Mouse (Mus musculus) CD4-positive helper T cell, adult 2 months (primary cell): ENCODE data around the gene Bmf.

Experiments used
- DNase-seq: peaks from one replicate; pipeline ENCODE4 v3.0.0-alpha.2; 2012; ENCODE audit warnings: low read depth, missing footprints, low spot score

Bmf gene

GRCm38 (mm10) chr2:118512418-118513377 is 36.8 kb downstream of the Bmf start:
- DNase-seq = no peak

DNA sequence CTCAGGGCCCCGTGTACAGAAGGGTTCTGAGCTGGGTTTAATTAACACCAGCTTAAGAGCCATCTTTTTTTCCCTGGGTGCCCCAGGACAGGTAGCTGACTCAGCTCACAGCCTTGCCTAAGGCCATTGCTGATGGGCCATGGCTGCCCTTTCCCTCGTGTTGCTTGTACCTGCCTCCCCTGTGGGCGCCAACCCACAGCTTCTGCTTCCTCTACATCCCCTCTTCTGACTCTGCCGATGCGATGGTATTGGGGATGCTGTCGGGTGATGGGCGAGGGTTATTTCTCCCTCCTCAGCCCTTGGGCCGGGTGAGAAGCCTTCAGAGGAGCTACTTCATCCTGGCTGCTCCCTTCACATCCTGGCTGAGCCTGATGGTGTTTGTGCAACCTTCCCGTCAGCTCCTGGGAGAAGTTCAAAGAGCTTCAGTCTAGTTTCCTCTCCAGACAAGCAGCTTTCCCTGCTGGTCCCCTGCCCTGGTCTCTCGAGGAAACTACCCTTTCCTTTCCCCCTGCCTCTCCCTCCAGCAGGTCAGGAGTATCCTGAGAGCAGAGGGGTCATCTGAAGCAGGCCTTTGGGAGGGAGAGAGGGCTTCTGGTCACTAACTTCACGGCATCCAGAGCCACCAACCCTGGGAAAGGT is 37.6 kb downstream of the Bmf start:
- DNase-seq = no peak

DNA sequence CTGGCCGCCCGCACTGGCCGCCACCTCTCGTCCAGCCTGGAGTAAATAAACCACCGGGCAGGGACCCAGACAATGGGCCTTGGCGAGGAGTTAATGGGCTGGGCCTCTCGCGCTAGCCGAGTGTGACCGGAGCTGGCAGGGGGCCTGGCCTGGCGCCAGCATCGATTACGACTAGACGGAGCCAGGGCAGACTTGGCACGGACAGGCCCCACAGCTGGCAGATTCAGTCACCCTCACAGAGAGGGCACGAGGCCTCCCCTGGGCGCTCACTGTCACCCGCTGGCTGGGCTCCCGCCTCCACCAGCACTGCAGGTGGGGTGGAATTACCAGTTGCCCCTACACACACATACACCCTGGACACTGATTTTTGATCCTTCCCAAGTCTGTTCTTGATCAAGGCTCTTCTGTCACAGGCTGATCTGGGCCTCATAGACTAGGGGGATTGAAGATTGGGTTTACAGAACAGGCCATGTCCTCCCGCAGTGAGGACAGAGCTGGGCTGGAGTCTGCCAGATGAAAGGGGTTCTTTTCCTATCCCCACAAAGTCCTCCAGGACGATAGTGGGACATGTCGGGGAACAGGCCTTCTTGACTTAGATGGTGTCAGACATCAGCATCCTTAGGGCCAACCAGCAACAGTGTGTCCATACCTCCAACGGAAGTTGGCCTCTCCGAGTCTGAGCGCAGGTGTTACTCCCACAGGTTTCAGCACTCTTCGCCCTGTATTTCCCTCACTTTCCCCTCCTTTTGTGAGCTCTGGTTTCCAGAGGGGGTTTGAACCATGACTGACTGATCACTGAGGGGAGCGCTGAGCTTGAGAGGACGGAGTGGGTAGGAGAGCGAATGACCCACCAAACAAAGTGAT is 38.8 kb downstream of the Bmf start:
- DNase-seq = no peak

GRCm38 (mm10) chr2:118509688-118510446 is 39.6 kb downstream of the Bmf start:
- no peak for DNase-seq

- no peak for DNase-seq
Observed at GRCm38 (mm10) chr2:118507126-118507525, 42.4 kb downstream of the Bmf start.

DNA sequence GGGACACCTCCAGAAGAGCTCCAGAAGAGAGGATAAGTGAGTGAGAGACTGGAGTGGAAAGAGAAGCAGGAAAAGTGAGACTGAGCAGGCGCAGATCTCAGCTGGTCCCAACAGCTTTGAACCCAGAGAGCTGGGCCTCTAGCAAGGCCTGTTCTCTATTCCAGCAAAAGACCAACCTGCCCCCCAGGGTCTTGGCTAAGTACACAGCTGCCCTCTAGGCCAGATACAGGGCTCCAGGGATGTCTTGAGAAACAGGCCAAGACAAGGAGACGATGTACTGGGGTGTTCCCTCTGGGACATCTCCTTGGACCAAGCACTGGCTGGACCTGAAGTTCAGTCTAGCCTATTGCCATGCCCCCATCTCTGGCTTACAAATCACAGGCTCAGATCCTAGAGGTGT is 49.3 kb downstream of the Bmf start:
- DNase-seq = no peak

DNA sequence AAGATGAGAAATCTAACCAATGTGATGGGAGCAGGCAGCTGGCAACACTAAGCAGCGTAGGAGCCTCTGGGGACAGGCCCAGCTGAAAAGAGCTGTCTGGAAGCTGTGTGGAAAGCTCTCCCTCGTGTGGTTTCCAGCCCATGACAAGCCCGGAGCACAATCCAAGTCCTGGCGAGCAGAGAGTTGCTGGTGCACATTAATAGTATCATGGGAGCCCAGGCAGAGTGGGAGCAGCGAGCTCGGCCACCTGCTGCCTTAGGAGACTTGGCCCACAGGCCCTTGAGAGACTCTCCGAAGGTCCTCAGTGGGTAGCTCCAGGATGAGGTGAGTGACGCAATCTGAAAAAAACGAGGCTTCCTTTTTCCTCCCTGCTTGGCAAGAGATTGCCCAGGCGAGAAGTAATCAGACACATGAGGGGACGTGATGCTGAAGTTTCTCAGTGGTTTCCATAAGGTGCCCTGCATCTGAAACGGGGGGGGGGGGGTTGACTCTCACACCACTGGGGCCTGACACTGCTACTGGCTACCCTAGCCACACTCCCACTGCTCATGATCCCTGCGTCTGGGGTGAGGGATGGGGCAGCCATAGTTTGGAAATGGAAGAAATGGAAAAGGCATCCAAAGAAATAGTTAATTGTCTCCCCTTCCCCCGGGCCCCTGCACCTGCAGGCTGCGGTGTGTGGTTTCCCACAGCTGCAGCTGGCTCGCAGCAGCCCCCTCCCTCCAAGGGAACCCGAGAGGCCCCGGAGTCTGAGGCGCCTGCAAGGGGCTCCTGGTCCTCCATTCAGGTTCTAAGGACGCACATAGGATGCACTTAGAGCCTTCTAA is 50.1 kb downstream of the Bmf start:
- DNase-seq = peak; percentile 57

- no peak for DNase-seq
Observed at GRCm38 (mm10) chr2:118498476-118498875, 51.0 kb downstream of the Bmf start.

DNA sequence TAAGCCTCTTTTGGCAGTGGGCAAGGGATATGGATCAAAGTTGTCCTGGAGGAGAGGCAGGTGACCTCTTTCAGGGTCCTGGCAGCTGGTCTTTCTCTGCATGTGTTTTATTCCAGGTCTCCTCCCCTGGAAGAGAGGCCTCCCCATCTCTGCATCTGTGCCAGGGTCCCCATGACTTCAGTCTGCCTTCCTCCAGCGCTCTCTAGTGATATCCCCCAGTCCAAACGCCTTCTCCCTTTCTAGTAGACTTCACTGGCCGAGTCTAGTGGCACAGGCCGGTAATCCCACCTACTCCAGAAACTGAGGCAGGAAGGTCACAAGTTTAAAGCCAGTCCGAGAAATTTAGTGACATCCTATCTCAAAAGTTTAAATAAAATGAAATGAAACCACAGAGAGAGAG is 51.6 kb downstream of the Bmf start:
- DNase-seq = no peak

GRCm38 (mm10) chr2:118495024-118495423 is 54.5 kb downstream of the Bmf start:
- no peak for DNase-seq

DNA sequence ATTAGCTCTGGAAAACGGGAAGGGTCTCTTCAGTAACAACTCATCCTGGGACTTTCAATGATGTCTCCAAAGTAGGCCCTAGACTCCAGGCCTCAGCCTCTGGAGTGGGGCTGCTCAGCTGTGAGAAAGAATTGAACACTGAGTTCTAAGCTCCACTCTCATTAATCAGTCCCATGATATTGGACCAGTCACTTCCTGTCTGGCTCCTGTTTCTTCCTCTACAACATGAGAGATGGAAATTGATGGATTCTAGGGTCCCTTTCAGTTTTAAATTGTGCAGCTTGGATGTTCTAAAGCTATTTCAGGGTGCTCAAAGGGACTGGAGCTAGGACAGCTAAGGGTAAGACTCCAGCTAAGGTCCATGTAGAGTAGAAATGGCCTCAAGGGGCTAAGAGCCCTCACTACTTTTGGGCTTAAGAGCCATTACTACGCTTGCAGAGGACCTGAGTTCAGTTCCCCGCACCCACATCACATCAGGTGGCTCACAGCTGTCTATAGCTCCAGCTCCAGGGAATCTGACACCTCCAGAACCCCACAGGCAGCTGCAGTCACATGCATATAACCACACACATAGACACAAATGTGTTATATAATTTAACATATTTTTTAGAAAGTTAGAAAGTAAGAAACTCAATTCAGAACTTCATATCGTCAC is 57.6 kb downstream of the Bmf start:
- DNase-seq = peak; percentile 16

DNA sequence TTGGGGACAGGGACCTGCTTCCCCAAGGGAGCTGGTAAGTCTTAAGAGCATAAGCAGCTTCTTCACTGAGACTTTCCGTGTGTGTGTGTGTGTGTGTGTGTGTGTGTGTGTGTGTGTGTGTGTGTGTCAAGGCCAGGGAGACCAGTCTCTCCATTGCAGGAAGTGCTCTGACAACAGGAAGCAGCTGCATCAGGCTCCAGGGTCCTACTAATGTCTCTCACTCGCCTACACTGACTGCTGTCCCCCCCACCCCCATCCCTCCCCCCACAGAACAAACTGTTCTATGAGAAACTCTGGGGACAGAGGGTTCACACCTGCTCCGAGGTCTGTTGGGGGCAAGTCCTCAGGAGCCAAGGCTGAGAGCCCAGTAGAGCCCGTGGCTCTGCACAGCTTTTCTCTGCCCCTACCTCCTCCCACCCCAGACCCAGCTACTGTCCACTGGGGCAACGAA is 58.2 kb downstream of the Bmf start:
- peak; percentile 72 for DNase-seq

DNA sequence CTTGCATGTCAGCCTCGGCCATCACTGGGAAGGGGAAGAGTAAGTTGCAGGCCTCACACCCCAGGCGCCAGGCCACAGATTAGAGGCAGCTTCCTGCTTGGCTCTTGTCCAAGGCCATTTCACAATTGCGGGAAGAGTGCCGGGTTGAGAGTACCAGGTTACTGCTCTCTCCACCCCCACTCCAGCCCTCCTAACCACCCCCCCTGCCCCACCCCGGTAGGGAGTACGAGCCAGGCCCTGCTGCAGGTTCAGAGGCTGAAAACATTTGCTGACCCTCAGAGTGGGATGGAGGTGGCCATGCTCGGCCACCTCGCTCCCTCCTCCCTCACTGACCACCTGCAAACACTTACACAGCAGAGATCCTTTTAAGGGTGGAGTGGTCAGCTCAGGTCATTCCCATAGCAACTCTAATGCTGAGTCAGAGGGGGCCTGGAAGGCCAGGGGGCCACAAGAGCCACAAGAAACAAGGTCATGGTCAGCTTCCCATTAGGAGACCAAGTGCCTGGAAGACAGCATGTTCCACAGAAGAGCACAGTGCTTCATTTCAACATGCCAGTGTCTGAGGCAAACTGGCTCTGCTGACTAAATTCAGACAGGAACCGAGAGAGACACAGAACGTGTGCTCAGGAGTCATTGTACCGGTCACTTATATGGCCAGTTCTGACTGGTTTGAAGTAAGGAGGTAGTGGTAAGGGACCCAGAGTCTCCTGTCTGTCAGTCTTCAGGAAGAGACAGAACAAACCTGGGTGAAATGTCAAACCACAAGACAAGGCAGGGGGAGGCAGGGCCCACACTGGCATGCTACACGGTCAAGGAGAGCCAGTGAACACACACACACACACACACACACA is 59.0 kb downstream of the Bmf start:
- DNase-seq = no peak

DNA sequence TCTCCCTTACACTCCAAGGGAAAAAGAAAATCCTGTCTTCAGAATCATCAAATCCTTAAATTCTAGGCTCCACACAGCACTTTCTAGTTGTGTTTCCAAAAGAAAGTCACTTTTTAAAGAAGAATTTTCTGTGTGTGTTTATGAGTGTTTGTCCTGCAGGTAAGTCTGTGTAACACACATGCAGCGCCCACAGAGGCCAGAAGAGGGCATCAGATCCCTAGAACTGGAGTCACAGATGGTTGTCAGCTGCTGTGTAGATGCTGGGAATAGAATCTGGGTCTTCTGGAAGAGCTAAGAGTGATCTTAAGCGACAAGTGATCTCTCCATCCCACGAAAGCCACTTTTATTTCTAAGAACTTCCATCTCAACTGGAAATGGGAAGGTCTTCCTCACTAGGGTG is 61.7 kb downstream of the Bmf start:
- DNase-seq = peak; percentile 55

DNA sequence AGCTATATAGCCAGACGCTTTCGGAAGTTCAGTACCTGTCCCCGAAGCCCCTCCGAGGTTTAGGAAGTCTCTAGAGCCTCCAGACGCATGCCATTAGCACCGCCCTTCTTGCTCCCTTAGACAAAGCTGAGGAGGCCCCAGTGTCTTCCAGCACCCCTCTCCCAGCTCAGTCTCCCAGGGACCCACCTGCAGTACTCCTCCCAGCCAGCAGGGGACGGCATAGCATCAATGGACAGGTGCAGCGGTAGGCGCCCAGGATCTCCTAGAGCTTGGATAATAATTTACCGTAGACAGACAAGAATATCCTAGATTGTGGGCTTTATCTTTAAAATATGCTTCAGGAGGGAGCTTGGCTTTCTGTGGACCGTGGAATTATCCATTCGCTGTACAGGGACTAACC is 62.6 kb downstream of the Bmf start:
- peak; percentile 73 for DNase-seq

DNA sequence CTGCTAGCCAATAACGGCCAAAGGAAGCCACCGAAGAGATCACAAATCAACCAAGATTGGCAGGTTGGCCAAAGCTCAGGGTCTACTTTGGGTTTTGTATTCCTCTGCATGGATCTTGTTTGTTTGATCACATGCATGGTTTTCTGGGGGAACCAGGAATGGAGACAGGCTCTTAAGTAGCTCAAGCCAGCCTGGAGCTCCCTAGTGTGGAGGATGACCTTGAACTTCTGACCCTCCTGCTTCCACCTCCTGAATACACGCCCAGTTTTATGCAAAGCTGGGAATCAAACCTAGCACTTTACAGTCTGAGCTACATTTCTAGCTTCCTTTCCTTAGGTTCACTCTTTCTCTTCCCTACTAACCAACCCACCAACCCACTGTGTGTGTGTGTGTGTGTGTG is 64.1 kb downstream of the Bmf start:
- no peak for DNase-seq

GRCm38 (mm10) chr2:118484386-118484898 is 65.0 kb downstream of the Bmf start:
- no peak for DNase-seq

DNA sequence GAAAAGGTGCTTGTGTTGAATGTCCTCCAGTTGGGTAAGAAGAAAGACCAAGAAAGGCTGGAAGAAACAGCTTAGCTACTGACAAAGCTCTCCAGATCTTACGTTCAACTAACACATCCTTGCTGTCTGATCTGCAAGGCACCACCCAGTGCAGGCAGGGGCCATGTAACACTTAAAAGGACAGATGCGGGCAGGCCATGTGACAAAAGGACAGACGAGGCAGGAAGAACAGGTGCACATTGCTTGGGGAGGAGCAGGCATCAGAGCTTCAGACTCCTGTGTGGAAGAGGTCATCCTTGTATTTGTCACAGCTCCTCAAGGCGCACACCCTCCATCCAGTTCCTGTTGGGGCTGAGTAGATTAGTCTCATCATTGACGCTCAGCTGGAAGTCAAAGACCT is 66.5 kb downstream of the Bmf start:
- peak; percentile 40 for DNase-seq

- DNase-seq = no peak
Observed at GRCm38 (mm10) chr2:118480886-118481285, 68.6 kb downstream of the Bmf start.
